Mouse (Mus musculus): Measurements from ENCODE around the gene Abcb6. TPM values are rescaled to one million over a fixed set of nuclear protein-coding genes. Genes with fewer than 3 reads are reported as not detected.

The Abcb6 gene
- polyA plus RNA-seq, 1 experiment from 2014 or later = 36.8 TPM

DNA sequence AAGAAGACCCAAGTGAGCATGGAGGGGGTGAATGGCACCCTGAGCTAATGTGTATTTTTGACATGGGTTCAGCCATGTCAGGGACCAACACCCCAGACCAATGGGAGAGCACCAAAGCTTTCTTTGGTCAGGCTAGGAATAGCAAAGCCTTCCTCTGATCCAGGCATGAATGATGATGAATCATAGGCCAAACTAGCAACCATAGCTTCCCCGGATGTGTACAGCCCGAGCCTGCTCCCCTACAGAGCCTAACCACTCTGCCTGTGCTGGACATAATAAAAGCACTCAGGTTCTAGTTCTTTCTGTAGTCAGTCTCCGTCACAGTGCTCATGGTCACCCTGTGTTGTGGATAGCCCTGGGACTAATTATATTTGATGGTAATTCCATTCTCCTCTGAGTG lies 41.3 kb upstream of the Abcb6 start:
- Histone ChIP-seq H3K9ac (ENCODE audit: low read depth, low read length) (no peak overlapping the region), H3K4me1 (replicated peaks; ENCODE audit: insufficient read depth, low read length) (peaks cover 10% of the 10 kb centered on the region; the same call in 1 of the 2 replicates), H3K36me3 (ENCODE audit: insufficient read depth, low read length) (no peaks in the 10 kb centered on the region), H3K4me2 (ENCODE audit: low read length) (no peak overlapping the region), H3K9me3 (replicated peaks; ENCODE audit: low read length) (no peaks in the 10 kb centered on the region), H3K27ac (no peak overlapping the region), H3K4me3 (replicated peaks; ENCODE audit: low read depth, low read length) (no peak overlapping the region), H3K27me3 (ENCODE audit: insufficient read depth, low read length) (peaks cover 10% of the 10 kb centered on the region; the same call in 1 of the 2 replicates)
- ATAC-seq (replicated peaks; ENCODE audit: low FRiP score, low read depth) = no peak
- DNase-seq (ENCODE audit: low spot score) = no peak
- WGBS = 65% methylated on average over 3 of the region's 3 CpGs
- no peak for TF ChIP-seq CTCF (IDR thresholded peaks at IDR 0.05; ENCODE audit: low read depth)

DNA sequence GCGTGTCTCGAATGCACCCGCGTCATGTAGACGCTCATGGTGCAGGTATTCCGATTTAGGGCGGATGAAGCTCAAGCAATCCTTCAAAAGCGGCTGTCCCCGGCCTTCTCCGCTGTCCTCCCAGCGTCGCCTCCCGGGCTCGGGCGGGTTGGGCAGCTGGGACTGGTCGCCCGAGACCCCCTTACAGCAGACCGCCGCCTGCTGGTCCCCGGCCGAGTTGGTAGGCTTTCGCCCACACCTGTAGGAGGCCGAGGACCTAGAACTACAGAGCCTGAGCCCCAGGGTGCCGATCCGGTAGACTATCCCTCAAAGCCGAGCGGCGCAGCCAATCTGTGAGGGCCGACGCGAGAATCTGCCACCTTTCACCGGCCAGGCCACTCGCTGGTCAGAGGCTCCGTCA lies 39.3 kb upstream of the Abcb6 start, which contains the start of gene Tuba4a:
Gene Tuba4a (minus strand): TSS at position 335 of the 400 bp plus-strand sequence.
- TF ChIP-seq CTCF (IDR thresholded peaks at IDR 0.05; ENCODE audit: low read depth) = peak; percentile 35
- Histone ChIP-seq H3K36me3 (ENCODE audit: insufficient read depth, low read length) (peaks cover 11% of the 10 kb centered on the region; the same call in 1 of the 2 replicates), H3K27me3 (ENCODE audit: insufficient read depth, low read length) (peaks cover 10% of the 10 kb centered on the region; the same call in 1 of the 2 replicates), H3K4me3 (replicated peaks; ENCODE audit: low read depth, low read length) (peak within 1 kb of the TSS; percentile 56), H3K4me2 (ENCODE audit: low read length) (peak within 1 kb of the TSS; percentile 97), H3K9ac (ENCODE audit: low read depth, low read length) (peak within 1 kb of the TSS; percentile 64), H3K27ac (peak within 1 kb of the TSS; percentile 80), H3K4me1 (replicated peaks; ENCODE audit: insufficient read depth, low read length) (peaks cover 10% of the 10 kb centered on the region; the same call in 1 of the 2 replicates), H3K9me3 (replicated peaks; ENCODE audit: low read length) (no peaks in the 10 kb centered on the region)
- WGBS = under 1% methylated on average over 34 of the region's 34 CpGs
- DNase-seq (ENCODE audit: low spot score) = peak; percentile 33
- ATAC-seq (replicated peaks; ENCODE audit: low FRiP score, low read depth) = peak; percentile 59

DNA sequence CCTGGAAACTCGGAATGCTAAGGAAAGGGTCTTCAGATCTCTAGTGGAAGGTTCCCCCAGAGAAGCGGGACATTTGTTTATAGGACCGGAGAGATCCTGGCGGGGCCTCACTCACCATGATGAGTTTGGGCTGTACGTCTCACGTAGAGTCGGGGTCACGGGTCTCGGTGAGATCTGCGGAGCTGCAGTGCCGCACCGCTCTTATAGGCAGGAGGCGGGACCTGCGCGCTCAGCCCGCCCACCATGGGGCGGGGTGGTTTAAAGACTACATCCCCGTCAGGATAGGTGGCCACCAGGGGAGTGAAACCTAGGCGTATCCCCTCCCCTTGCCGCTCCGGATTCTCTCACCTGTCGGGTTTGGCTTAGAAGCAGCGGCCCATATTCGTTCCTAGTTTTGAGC lies 38.9 kb upstream of the Abcb6 start:
- H3K9ac ChIP-seq (ENCODE audit: low read depth, low read length) = peak overlapping the region; percentile 64
- H3K36me3 ChIP-seq (ENCODE audit: insufficient read depth, low read length) = peaks cover 11% of the 10 kb centered on the region; the same call in 1 of the 2 replicates
- ATAC-seq (replicated peaks; ENCODE audit: low FRiP score, low read depth) (peak; percentile 88), DNase-seq (ENCODE audit: low spot score) (peak; percentile 77)
- H3K4me2 ChIP-seq (ENCODE audit: low read length) = peak overlapping the region; percentile 97
- H3K27me3 ChIP-seq (ENCODE audit: insufficient read depth, low read length) = peaks cover 10% of the 10 kb centered on the region; the same call in 1 of the 2 replicates
- H3K27ac ChIP-seq = peak overlapping the region; percentile 80; the same call in 1 of the 2 replicates
- peaks cover 10% of the 10 kb centered on the region; the same call in 1 of the 2 replicates for H3K4me1 ChIP-seq (replicated peaks; ENCODE audit: insufficient read depth, low read length)
- under 1% methylated on average over 24 of the region's 24 CpGs for WGBS
- no peaks in the 10 kb centered on the region for H3K9me3 ChIP-seq (replicated peaks; ENCODE audit: low read length)
- peak overlapping the region; percentile 56 for H3K4me3 ChIP-seq (replicated peaks; ENCODE audit: low read depth, low read length)
- TF ChIP-seq CTCF (IDR thresholded peaks at IDR 0.05; ENCODE audit: low read depth) = peak; percentile 31

- Histone ChIP-seq H3K27ac (peak overlapping the region; percentile 80), H3K9me3 (replicated peaks; ENCODE audit: low read length) (no peaks in the 10 kb centered on the region), H3K36me3 (ENCODE audit: insufficient read depth, low read length) (peaks cover 18% of the 10 kb centered on the region; the same call in 1 of the 2 replicates), H3K27me3 (ENCODE audit: insufficient read depth, low read length) (peaks cover 10% of the 10 kb centered on the region; the same call in 1 of the 2 replicates), H3K4me2 (ENCODE audit: low read length) (peak overlapping the region; percentile 97), H3K4me1 (replicated peaks; ENCODE audit: insufficient read depth, low read length) (peaks cover 10% of the 10 kb centered on the region; the same call in 1 of the 2 replicates), H3K4me3 (replicated peaks; ENCODE audit: low read depth, low read length) (peak overlapping the region; percentile 56), H3K9ac (ENCODE audit: low read depth, low read length) (peak overlapping the region; percentile 64)
- 1% methylated on average over 38 of the region's 38 CpGs for WGBS
- no peak; the same call in 1 of the 2 replicates for ATAC-seq (replicated peaks; ENCODE audit: low FRiP score, low read depth)
- no peak for TF ChIP-seq CTCF (IDR thresholded peaks at IDR 0.05; ENCODE audit: low read depth)
- DNase-seq (ENCODE audit: low spot score) = no peak
Observed at GRCm38 (mm10) chr1:75218227-75219001, 38.2 kb upstream of the Abcb6 start.

DNA sequence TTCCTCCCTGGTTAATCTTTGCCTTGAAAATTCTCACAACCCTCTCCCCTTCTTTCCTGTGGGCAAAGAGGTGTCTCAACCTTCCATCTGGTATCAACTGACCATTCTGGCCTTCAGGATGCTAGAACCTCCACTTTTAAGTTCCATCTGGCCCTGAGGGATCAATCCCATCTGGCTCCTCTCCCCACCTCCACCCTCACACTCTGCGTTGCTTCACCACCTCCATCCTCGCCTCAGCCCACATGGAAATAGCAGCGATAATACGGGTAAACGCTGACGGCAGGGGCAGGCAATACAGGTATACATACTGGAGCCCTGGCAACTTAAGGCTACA lies 37.7 kb upstream of the Abcb6 start:
- H3K9ac ChIP-seq (ENCODE audit: low read depth, low read length) = peak overlapping the region; percentile 64

GRCm38 (mm10) chr1:75216797-75217585 lies 36.8 kb upstream of the Abcb6 start:
- WGBS = 69% methylated on average over 13 of the region's 13 CpGs
- Histone ChIP-seq H3K9me3 (replicated peaks; ENCODE audit: low read length) (no peaks in the 10 kb centered on the region), H3K27ac (no peak overlapping the region), H3K27me3 (ENCODE audit: insufficient read depth, low read length) (peaks cover 10% of the 10 kb centered on the region; the same call in 1 of the 2 replicates), H3K4me3 (replicated peaks; ENCODE audit: low read depth, low read length) (peak overlapping the region; percentile 56; the same call in 1 of the 2 replicates), H3K9ac (ENCODE audit: low read depth, low read length) (0 out of 2 replicates have a peak overlapping the region, but pooled peaks have one; percentile 32), H3K4me2 (ENCODE audit: low read length) (peak overlapping the region; percentile 97), H3K36me3 (ENCODE audit: insufficient read depth, low read length) (peaks cover 25% of the 10 kb centered on the region), H3K4me1 (replicated peaks; ENCODE audit: insufficient read depth, low read length) (peaks cover 13% of the 10 kb centered on the region; the same call in 1 of the 2 replicates)
- DNase-seq (ENCODE audit: low spot score) (no peak), ATAC-seq (replicated peaks; ENCODE audit: low FRiP score, low read depth) (no peak)
- TF ChIP-seq CTCF (IDR thresholded peaks at IDR 0.05; ENCODE audit: low read depth) = no peak

More for the DNA sequence above, 37.7 kb upstream of the Abcb6 start:
- peaks cover 10% of the 10 kb centered on the region; the same call in 1 of the 2 replicates for H3K27me3 ChIP-seq (ENCODE audit: insufficient read depth, low read length)
- H3K4me2 ChIP-seq (ENCODE audit: low read length) = peak overlapping the region; percentile 97
- H3K36me3 ChIP-seq (ENCODE audit: insufficient read depth, low read length) = peaks cover 23% of the 10 kb centered on the region
- H3K27ac ChIP-seq = peak overlapping the region; percentile 80; the same call in 1 of the 2 replicates
- no peak for TF ChIP-seq CTCF (IDR thresholded peaks at IDR 0.05; ENCODE audit: low read depth)
- peaks cover 13% of the 10 kb centered on the region; the same call in 1 of the 2 replicates for H3K4me1 ChIP-seq (replicated peaks; ENCODE audit: insufficient read depth, low read length)
- no peak for DNase-seq (ENCODE audit: low spot score)
- peak overlapping the region; percentile 56 for H3K4me3 ChIP-seq (replicated peaks; ENCODE audit: low read depth, low read length)
- 2% methylated on average over 6 of the region's 6 CpGs for WGBS
- H3K9me3 ChIP-seq (replicated peaks; ENCODE audit: low read length) = no peaks in the 10 kb centered on the region
- no peak for ATAC-seq (replicated peaks; ENCODE audit: low FRiP score, low read depth)
